Mouse (Mus musculus) layer of hippocampus, adult 9-11 months (tissue): ENCODE results near the gene Ssh2.
"Not testable (repeated sequence)": the region's sequence is repeated elsewhere in the genome, so short reads cannot be mapped to it uniquely, and the experiment has no call there.

ENCODE experiments used
- DNase-seq: peaks from one replicate; pipeline ENCODE4 v3.0.0; 2022

Ssh2 gene

GRCm38 (mm10) chr11:77231514-77231913, 15.4 kb downstream of the Ssh2 start:
- DNase-seq: no peak

GRCm38 (mm10) chr11:77235267-77235666, 19.2 kb downstream of the Ssh2 start:
- DNase-seq: no peak

- DNase-seq: no peak
Observed at GRCm38 (mm10) chr11:77239658-77240345, 23.7 kb downstream of the Ssh2 start.

GRCm38 (mm10) chr11:77240466-77241246, 24.6 kb downstream of the Ssh2 start:
- DNase-seq: no peak

GRCm38 (mm10) chr11:77242912-77243311, 26.8 kb downstream of the Ssh2 start:
- DNase-seq: no peak

- DNase-seq: no peak
Observed at GRCm38 (mm10) chr11:77252826-77253225, 36.7 kb downstream of the Ssh2 start.

GRCm38 (mm10) chr11:77259441-77259840, 43.4 kb downstream of the Ssh2 start:
- DNase-seq: no peak

GRCm38 (mm10) chr11:77267401-77267800, 51.3 kb downstream of the Ssh2 start:
- DNase-seq: peak; percentile 17

GRCm38 (mm10) chr11:77276000-77276399, 59.9 kb downstream of the Ssh2 start:
- DNase-seq: no peak

GRCm38 (mm10) chr11:77278538-77278937, 62.5 kb downstream of the Ssh2 start:
- not testable (repeated sequence) for DNase-seq

- DNase-seq: no peak
Observed at GRCm38 (mm10) chr11:77280219-77280618, 64.1 kb downstream of the Ssh2 start.

- DNase-seq: no peak
Observed at GRCm38 (mm10) chr11:77291447-77291846, 75.4 kb downstream of the Ssh2 start.

GRCm38 (mm10) chr11:77293673-77294072, 77.6 kb downstream of the Ssh2 start:
- not testable (repeated sequence) for DNase-seq

- no peak for DNase-seq
Observed at GRCm38 (mm10) chr11:77297246-77297645, 81.2 kb downstream of the Ssh2 start.

- no peak for DNase-seq
Observed at GRCm38 (mm10) chr11:77307205-77307604, 91.1 kb downstream of the Ssh2 start.

GRCm38 (mm10) chr11:77308533-77308932, 92.4 kb downstream of the Ssh2 start:
- peak; percentile 19 for DNase-seq

- DNase-seq: peak; percentile 23
Observed at GRCm38 (mm10) chr11:77317721-77318477, 101.8 kb downstream of the Ssh2 start.

- DNase-seq: no peak
Observed at GRCm38 (mm10) chr11:77318478-77319118, 102.5 kb downstream of the Ssh2 start.

GRCm38 (mm10) chr11:77321214-77321613, 105.1 kb downstream of the Ssh2 start:
- no peak for DNase-seq

- DNase-seq: no peak
Observed at GRCm38 (mm10) chr11:77330529-77330928, 114.4 kb downstream of the Ssh2 start.

- DNase-seq: no peak
Observed at GRCm38 (mm10) chr11:77347273-77347672, 131.2 kb downstream of the Ssh2 start.

- DNase-seq: peak; percentile 82
Observed at GRCm38 (mm10) chr11:77348142-77348741, 132.2 kb downstream of the Ssh2 start.

- DNase-seq: no peak
Observed at GRCm38 (mm10) chr11:77348985-77349384, 132.9 kb downstream of the Ssh2 start.
